Mouse (Mus musculus) kidney, adult 2 months (tissue): Measurements from ENCODE around the gene Hes5.

ENCODE experiments used
- CTCF ChIP-seq: fragments of 200-500 bp; conservative IDR thresholded peaks from 2 replicates; pipeline ENCODE4 v1.5.1; 2011; ENCODE audit warnings: low read depth, mild to moderate bottlenecking, control low read depth, low read length, moderate library complexity, mixed read lengths; ENCODE audit not compliant: insufficient read depth, insufficient read length
- POLR2A ChIP-seq: fragments of 200-500 bp; IDR thresholded peaks from one replicate; pipeline ENCODE4 v1.6.1; 2011; ENCODE audit warnings: low read depth, low read length, control low read depth

DNA sequence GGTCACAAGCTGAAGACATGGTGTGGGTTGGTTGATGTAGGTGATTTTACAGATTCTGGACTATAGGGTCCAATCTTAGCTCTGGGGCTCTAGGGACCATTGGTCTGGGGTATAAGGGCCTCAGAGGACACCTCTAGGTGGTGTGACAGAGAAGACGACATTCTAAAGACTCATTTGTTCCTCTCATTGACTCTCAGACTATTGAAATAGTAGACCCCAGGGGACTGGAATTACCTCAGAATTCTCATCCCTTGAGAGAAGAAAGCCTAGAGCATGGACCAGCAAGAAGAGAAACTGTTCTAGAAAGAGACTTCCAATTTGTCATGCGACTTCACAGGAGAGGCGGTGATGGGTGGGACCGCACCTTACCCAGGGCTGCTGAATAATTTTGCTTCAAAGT is 46.5 kb upstream of the Hes5 start:
- TF ChIP-seq CTCF (no peak), POLR2A (no peak)
